Mouse (Mus musculus): ENCODE results near the gene Rpsa. TPM values are rescaled to one million over a fixed set of nuclear protein-coding genes. Genes with fewer than 3 reads are reported as not detected.
A peak's percentile ranks its signal among the peaks of the same experiment; 100 is the strongest.

The Rpsa gene
- total RNA-seq, 2 experiments from 2014 or later = 3,656 to 6,681 TPM

- ATAC-seq (replicated peaks; ENCODE audit: low FRiP score, low TSS enrichment, poor library complexity, severe bottlenecking) = no peak
Measured at GRCm38 (mm10) chr9:120111156-120111945, 16.1 kb upstream of the Rpsa start.

- ATAC-seq (replicated peaks; ENCODE audit: low FRiP score, low TSS enrichment, poor library complexity, severe bottlenecking) = peak; percentile 34
Measured at GRCm38 (mm10) chr9:120112472-120112871, 15.0 kb upstream of the Rpsa start.

- ATAC-seq (replicated peaks; ENCODE audit: low FRiP score, low TSS enrichment, poor library complexity, severe bottlenecking) = no peak
Measured at GRCm38 (mm10) chr9:120113456-120113855, 14.0 kb upstream of the Rpsa start.

- ATAC-seq (replicated peaks; ENCODE audit: low FRiP score, low TSS enrichment, poor library complexity, severe bottlenecking) = no peak
Measured at GRCm38 (mm10) chr9:120114051-120114788, 13.3 kb upstream of the Rpsa start.

- peak; percentile 4; the same call in 1 of the 2 replicates for ATAC-seq (replicated peaks; ENCODE audit: low FRiP score, low TSS enrichment, poor library complexity, severe bottlenecking)
Measured at GRCm38 (mm10) chr9:120114789-120115151, 12.7 kb upstream of the Rpsa start.

GRCm38 (mm10) chr9:120115580-120115979 lies 11.9 kb upstream of the Rpsa start:
- peak; percentile 75 for ATAC-seq (replicated peaks; ENCODE audit: low FRiP score, low TSS enrichment, poor library complexity, severe bottlenecking)

GRCm38 (mm10) chr9:120116184-120116624 lies 11.3 kb upstream of the Rpsa start:
- peak; percentile 55 for ATAC-seq (replicated peaks; ENCODE audit: low FRiP score, low TSS enrichment, poor library complexity, severe bottlenecking)

GRCm38 (mm10) chr9:120118212-120118611 lies 9.3 kb upstream of the Rpsa start:
- ATAC-seq (replicated peaks; ENCODE audit: low FRiP score, low TSS enrichment, poor library complexity, severe bottlenecking) = no peak

- no peak for ATAC-seq (replicated peaks; ENCODE audit: low FRiP score, low TSS enrichment, poor library complexity, severe bottlenecking)
Measured at GRCm38 (mm10) chr9:120120503-120120902, 7.0 kb upstream of the Rpsa start.

GRCm38 (mm10) chr9:120126868-120127267 lies 621 bp upstream of the Rpsa start:
- ATAC-seq (replicated peaks; ENCODE audit: low FRiP score, low TSS enrichment, poor library complexity, severe bottlenecking) = no peak

GRCm38 (mm10) chr9:120129276-120129675 lies 1.8 kb downstream of the Rpsa start:
- no peak for ATAC-seq (replicated peaks; ENCODE audit: low FRiP score, low TSS enrichment, poor library complexity, severe bottlenecking)

- no peak for ATAC-seq (replicated peaks; ENCODE audit: low FRiP score, low TSS enrichment, poor library complexity, severe bottlenecking)
Measured at GRCm38 (mm10) chr9:120131784-120132288, 4.3 kb downstream of the Rpsa start.

- ATAC-seq (replicated peaks; ENCODE audit: low FRiP score, low TSS enrichment, poor library complexity, severe bottlenecking) = 0 out of 2 replicates have a peak, but pooled peaks have one; percentile 20
Measured at GRCm38 (mm10) chr9:120132980-120133754, 5.7 kb downstream of the Rpsa start.

GRCm38 (mm10) chr9:120133755-120134475 lies 6.4 kb downstream of the Rpsa start:
- ATAC-seq (replicated peaks; ENCODE audit: low FRiP score, low TSS enrichment, poor library complexity, severe bottlenecking) = peak; percentile 7; the same call in 1 of the 2 replicates

- peak; percentile 26; the same call in 1 of the 2 replicates for ATAC-seq (replicated peaks; ENCODE audit: low FRiP score, low TSS enrichment, poor library complexity, severe bottlenecking)
Measured at GRCm38 (mm10) chr9:120134529-120135160, 7.2 kb downstream of the Rpsa start.

GRCm38 (mm10) chr9:120135454-120135853 lies 8.0 kb downstream of the Rpsa start:
- no peak for ATAC-seq (replicated peaks; ENCODE audit: low FRiP score, low TSS enrichment, poor library complexity, severe bottlenecking)

GRCm38 (mm10) chr9:120140652-120141051 lies 13.2 kb downstream of the Rpsa start:
- ATAC-seq (replicated peaks; ENCODE audit: low FRiP score, low TSS enrichment, poor library complexity, severe bottlenecking) = peak; percentile 85

GRCm38 (mm10) chr9:120144474-120144873 lies 17.0 kb downstream of the Rpsa start:
- no peak for ATAC-seq (replicated peaks; ENCODE audit: low FRiP score, low TSS enrichment, poor library complexity, severe bottlenecking)

Measured in megakaryocyte-erythroid progenitor cell, adult 5-6 weeks (primary cell).